Mouse (Mus musculus) small intestine, adult 2 months (tissue): ENCODE measurements around the gene Atp1a4.
A peak's percentile ranks its signal among the peaks of the same experiment; 100 is the strongest.

Experiments used
- CTCF ChIP-seq: fragments of 200-500 bp; IDR thresholded peaks from 2 replicates; pipeline ENCODE4 v1.5.1; 2012; ENCODE audit warnings: low read depth, mild to moderate bottlenecking, control low read depth, inconsistent platforms, low read length, moderate library complexity, mixed read lengths; ENCODE audit not compliant: insufficient replicate concordance, insufficient read length; ENCODE audit errors: extremely low read depth
- POLR2A ChIP-seq: fragments of 200-500 bp; IDR thresholded peaks from 2 replicates; pipeline ENCODE4 v1.6.1; 2012; ENCODE audit warnings: low read depth, mild to moderate bottlenecking, control low read depth, inconsistent platforms, low read length, moderate library complexity

- TF ChIP-seq POLR2A = no peak
- TF ChIP-seq CTCF = peak; percentile 48; the same call in 1 of the 2 replicates
Observed at GRCm38 (mm10) chr1:172188891-172189290, 69.3 kb downstream of the Atp1a4 start.
